Mouse (Mus musculus): Measurements from ENCODE around the gene Qsox2. TPM values are rescaled to one million over a fixed set of nuclear protein-coding genes. Genes with fewer than 3 reads are reported as not detected.

The Qsox2 gene
- polyA plus RNA-seq, 1 experiment = 15.2 TPM

DNA sequence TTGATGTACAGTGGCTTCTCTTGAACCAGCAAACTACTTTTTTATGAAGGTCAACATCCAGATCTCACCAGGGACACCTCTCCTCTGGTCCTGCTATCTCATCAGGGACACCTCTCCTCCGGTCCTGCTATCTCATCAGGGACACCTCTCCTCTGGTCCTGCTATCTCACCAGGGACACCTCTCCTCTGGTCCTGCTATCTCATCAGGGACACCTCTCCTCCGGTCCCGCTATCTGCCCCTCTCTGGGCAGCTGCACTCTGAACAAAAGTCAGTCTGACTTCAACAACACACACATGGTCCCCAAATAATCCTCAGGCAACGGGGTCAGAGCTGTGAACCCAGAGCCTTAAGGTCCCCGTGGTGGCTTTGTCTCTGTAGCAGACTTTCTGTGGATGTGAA is 60.6 kb downstream of the Qsox2 start:
- H3K4me3 ChIP-seq (ENCODE audit: insufficient read depth, poor library complexity, severe bottlenecking) = no peak overlapping the region
- H3ac ChIP-seq (ENCODE audit: control insufficient read depth, insufficient read length, low read depth) = no peak overlapping the region
- TF ChIP-seq CTCF (IDR thresholded peaks at IDR 0.05; ENCODE audit: control insufficient read depth, insufficient read depth, insufficient read length) = no peak
- TF ChIP-seq MYOD1 (IDR thresholded peaks at IDR 0.05; ENCODE audit: control insufficient read depth, insufficient read length, low read depth) = no peak
- TF ChIP-seq FOSL1 (IDR thresholded peaks at IDR 0.05; ENCODE audit: insufficient read depth, low read length, poor library complexity, severe bottlenecking) = no peak
- TF ChIP-seq USF1 (IDR thresholded peaks at IDR 0.05; ENCODE audit: low read depth) = no peak
- no peak for TF ChIP-seq MAX (IDR thresholded peaks at IDR 0.05)
- no peak for TF ChIP-seq CEBPB (IDR thresholded peaks at IDR 0.05; ENCODE audit: low read depth)
- TF ChIP-seq MYOG (IDR thresholded peaks at IDR 0.05; ENCODE audit: control insufficient read depth, extremely low read depth, insufficient read length) = no peak
- H3K36me3 ChIP-seq (ENCODE audit: control insufficient read depth, insufficient read depth) = no peaks in the 10 kb centered on the region
- H3K79me3 ChIP-seq (ENCODE audit: low read depth) = no peaks in the 10 kb centered on the region
- peaks cover 65% of the 10 kb centered on the region for H3K27me3 ChIP-seq (ENCODE audit: control insufficient read depth, insufficient read depth, insufficient read length)
- H3K79me2 ChIP-seq (ENCODE audit: control insufficient read depth, insufficient read depth) = no peaks in the 10 kb centered on the region

DNA sequence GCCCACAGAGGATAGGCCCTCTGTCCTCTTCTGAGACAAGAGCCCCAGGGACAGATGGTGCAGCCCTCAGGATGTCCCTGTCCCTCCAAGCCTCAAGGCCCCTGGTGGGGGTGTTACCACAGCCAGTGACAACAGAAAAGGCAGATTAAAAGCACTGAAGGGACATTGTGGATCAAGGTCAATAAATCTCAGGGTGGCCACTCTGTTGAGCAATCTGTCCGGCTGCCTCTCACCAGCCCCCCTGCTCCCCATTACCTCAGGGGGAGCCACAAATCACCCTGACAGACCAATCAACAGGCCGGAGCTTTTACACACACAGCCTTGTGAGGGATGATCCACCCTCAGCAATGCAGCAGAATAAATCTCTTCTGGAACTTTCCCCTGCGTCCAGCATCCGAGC is 62.1 kb downstream of the Qsox2 start:
- no peaks in the 10 kb centered on the region for H3K36me3 ChIP-seq (ENCODE audit: control insufficient read depth, insufficient read depth)
- peaks cover 72% of the 10 kb centered on the region for H3K27me3 ChIP-seq (ENCODE audit: control insufficient read depth, insufficient read depth, insufficient read length)
- H3ac ChIP-seq (ENCODE audit: control insufficient read depth, insufficient read length, low read depth) = no peak overlapping the region
- H3K4me3 ChIP-seq (ENCODE audit: insufficient read depth, poor library complexity, severe bottlenecking) = no peak overlapping the region
- no peak for TF ChIP-seq CTCF (IDR thresholded peaks at IDR 0.05; ENCODE audit: control insufficient read depth, insufficient read depth, insufficient read length)
- no peak for TF ChIP-seq MAX (IDR thresholded peaks at IDR 0.05)
- TF ChIP-seq USF1 (IDR thresholded peaks at IDR 0.05; ENCODE audit: low read depth) = no peak
- TF ChIP-seq FOSL1 (IDR thresholded peaks at IDR 0.05; ENCODE audit: insufficient read depth, low read length, poor library complexity, severe bottlenecking) = no peak
- no peak for TF ChIP-seq MYOG (IDR thresholded peaks at IDR 0.05; ENCODE audit: control insufficient read depth, extremely low read depth, insufficient read length)
- TF ChIP-seq CEBPB (IDR thresholded peaks at IDR 0.05; ENCODE audit: low read depth) = no peak
- TF ChIP-seq MYOD1 (IDR thresholded peaks at IDR 0.05; ENCODE audit: control insufficient read depth, insufficient read length, low read depth) = no peak
- H3K79me2 ChIP-seq (ENCODE audit: control insufficient read depth, insufficient read depth) = no peaks in the 10 kb centered on the region
- no peaks in the 10 kb centered on the region for H3K79me3 ChIP-seq (ENCODE audit: low read depth)

DNA sequence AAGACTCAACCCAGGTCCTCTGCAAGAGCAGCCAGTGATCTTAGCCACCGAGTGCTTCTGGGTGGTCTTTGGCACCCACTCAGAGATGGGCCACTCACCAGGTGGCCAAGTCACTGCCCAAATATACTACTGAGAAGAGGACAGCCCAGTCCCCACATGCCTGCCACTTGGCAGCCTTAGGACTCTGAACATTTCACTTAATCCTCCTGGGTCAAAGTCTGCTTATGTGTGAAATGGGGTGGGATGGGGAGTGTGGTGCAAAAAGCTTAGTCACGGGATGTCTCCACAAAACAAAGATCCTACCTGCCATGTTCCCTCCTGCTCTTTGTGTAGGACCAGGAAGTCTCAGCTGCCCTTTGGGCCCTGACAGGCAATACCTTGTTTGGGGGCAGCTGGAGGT is 65.2 kb downstream of the Qsox2 start:
- TF ChIP-seq MYOG (IDR thresholded peaks at IDR 0.05; ENCODE audit: control insufficient read depth, extremely low read depth, insufficient read length) (no peak), MYOD1 (IDR thresholded peaks at IDR 0.05; ENCODE audit: control insufficient read depth, insufficient read length, low read depth) (no peak), CEBPB (IDR thresholded peaks at IDR 0.05; ENCODE audit: low read depth) (no peak), MAX (IDR thresholded peaks at IDR 0.05) (no peak), FOSL1 (IDR thresholded peaks at IDR 0.05; ENCODE audit: insufficient read depth, low read length, poor library complexity, severe bottlenecking) (no peak), USF1 (IDR thresholded peaks at IDR 0.05; ENCODE audit: low read depth) (no peak), CTCF (IDR thresholded peaks at IDR 0.05; ENCODE audit: control insufficient read depth, insufficient read depth, insufficient read length) (no peak)
- peaks cover 2% of the 10 kb centered on the region for H3K79me3 ChIP-seq (ENCODE audit: low read depth)
- peaks cover 63% of the 10 kb centered on the region for H3K27me3 ChIP-seq (ENCODE audit: control insufficient read depth, insufficient read depth, insufficient read length)
- no peak overlapping the region for H3ac ChIP-seq (ENCODE audit: control insufficient read depth, insufficient read length, low read depth)
- no peak overlapping the region for H3K4me3 ChIP-seq (ENCODE audit: insufficient read depth, poor library complexity, severe bottlenecking)
- H3K79me2 ChIP-seq (ENCODE audit: control insufficient read depth, insufficient read depth) = no peaks in the 10 kb centered on the region
- no peaks in the 10 kb centered on the region for H3K36me3 ChIP-seq (ENCODE audit: control insufficient read depth, insufficient read depth)

DNA sequence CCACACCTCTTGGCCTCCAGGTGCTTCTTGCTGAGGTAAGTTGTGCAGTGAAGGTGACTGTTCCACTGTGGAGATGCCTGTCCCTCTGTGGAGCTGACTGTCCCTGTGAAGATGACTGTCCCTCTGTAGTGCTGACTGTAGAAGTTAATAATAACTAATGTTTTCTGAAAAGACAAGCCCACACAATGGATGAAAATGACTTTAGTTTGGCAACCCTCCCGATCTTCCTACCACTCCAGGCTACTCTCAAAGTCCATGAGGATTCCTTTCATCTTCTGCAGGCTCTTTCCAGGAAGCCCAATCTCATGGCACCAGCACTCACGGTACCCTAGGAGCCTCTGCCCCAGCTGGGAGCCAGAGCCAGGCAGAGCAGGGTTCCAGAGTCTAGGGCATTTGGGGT is 66.9 kb downstream of the Qsox2 start:
- H3K79me3 ChIP-seq (ENCODE audit: low read depth) = peaks cover 2% of the 10 kb centered on the region
- H3K36me3 ChIP-seq (ENCODE audit: control insufficient read depth, insufficient read depth) = no peaks in the 10 kb centered on the region
- no peak overlapping the region for H3ac ChIP-seq (ENCODE audit: control insufficient read depth, insufficient read length, low read depth)
- TF ChIP-seq USF1 (IDR thresholded peaks at IDR 0.05; ENCODE audit: low read depth) = no peak
- no peak for TF ChIP-seq CTCF (IDR thresholded peaks at IDR 0.05; ENCODE audit: control insufficient read depth, insufficient read depth, insufficient read length)
- no peak for TF ChIP-seq FOSL1 (IDR thresholded peaks at IDR 0.05; ENCODE audit: insufficient read depth, low read length, poor library complexity, severe bottlenecking)
- no peak for TF ChIP-seq MAX (IDR thresholded peaks at IDR 0.05)
- no peak for TF ChIP-seq CEBPB (IDR thresholded peaks at IDR 0.05; ENCODE audit: low read depth)
- TF ChIP-seq MYOD1 (IDR thresholded peaks at IDR 0.05; ENCODE audit: control insufficient read depth, insufficient read length, low read depth) = no peak
- TF ChIP-seq MYOG (IDR thresholded peaks at IDR 0.05; ENCODE audit: control insufficient read depth, extremely low read depth, insufficient read length) = no peak
- H3K27me3 ChIP-seq (ENCODE audit: control insufficient read depth, insufficient read depth, insufficient read length) = peaks cover 60% of the 10 kb centered on the region
- no peak overlapping the region for H3K4me3 ChIP-seq (ENCODE audit: insufficient read depth, poor library complexity, severe bottlenecking)
- no peaks in the 10 kb centered on the region for H3K79me2 ChIP-seq (ENCODE audit: control insufficient read depth, insufficient read depth)

DNA sequence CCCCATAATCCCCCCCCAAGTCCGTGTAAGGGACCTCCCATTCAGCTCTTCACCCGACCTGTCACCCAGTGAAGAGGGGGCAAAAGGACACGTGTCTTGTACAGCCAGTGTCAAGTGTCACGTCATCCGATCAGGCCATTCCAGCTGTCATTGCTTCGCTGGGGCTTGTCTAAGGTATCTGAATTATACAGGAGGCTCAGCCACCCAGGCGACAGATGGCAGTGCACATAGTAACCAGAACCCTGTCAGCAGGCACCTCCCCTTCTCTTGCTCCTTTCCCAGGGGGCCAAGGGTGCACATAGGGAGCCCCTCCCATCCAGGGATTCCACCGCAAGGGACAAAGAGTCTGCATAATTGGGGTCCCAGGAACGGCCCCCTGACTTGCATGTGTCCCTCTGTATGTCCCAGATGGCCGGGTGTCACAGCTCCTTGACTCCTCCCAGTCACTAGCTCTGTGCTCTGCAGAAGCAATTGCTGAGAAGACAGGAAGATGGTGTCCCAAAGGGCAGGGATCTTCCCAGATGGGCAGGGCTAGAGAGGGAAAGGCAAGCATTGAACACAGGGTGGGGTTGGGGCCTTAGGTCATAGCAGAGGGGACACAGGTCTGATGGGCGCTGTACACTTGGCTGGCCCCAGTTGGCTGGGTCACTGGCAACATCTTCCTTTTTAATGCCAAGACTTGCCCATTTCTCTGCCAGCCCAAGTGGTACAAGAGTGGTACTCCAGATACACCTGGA is 68.3 kb downstream of the Qsox2 start:
- H3K79me3 ChIP-seq (ENCODE audit: low read depth) = peaks cover 2% of the 10 kb centered on the region
- no peak overlapping the region for H3K4me3 ChIP-seq (ENCODE audit: insufficient read depth, poor library complexity, severe bottlenecking)
- H3K36me3 ChIP-seq (ENCODE audit: control insufficient read depth, insufficient read depth) = no peaks in the 10 kb centered on the region
- no peak for TF ChIP-seq MYOD1 (IDR thresholded peaks at IDR 0.05; ENCODE audit: control insufficient read depth, insufficient read length, low read depth)
- no peak for TF ChIP-seq USF1 (IDR thresholded peaks at IDR 0.05; ENCODE audit: low read depth)
- no peak for TF ChIP-seq CTCF (IDR thresholded peaks at IDR 0.05; ENCODE audit: control insufficient read depth, insufficient read depth, insufficient read length)
- TF ChIP-seq MAX (IDR thresholded peaks at IDR 0.05) = no peak
- TF ChIP-seq CEBPB (IDR thresholded peaks at IDR 0.05; ENCODE audit: low read depth) = no peak
- TF ChIP-seq MYOG (IDR thresholded peaks at IDR 0.05; ENCODE audit: control insufficient read depth, extremely low read depth, insufficient read length) = no peak
- no peak for TF ChIP-seq FOSL1 (IDR thresholded peaks at IDR 0.05; ENCODE audit: insufficient read depth, low read length, poor library complexity, severe bottlenecking)
- no peaks in the 10 kb centered on the region for H3K79me2 ChIP-seq (ENCODE audit: control insufficient read depth, insufficient read depth)
- no peak overlapping the region for H3ac ChIP-seq (ENCODE audit: control insufficient read depth, insufficient read length, low read depth)
- H3K27me3 ChIP-seq (ENCODE audit: control insufficient read depth, insufficient read depth, insufficient read length) = peaks cover 53% of the 10 kb centered on the region

All from C2C12 (cell line).